Mouse (Mus musculus) adrenal gland, postnatal 10 days (tissue): ENCODE results near the gene Fam8a1. TPM values are rescaled to one million over a fixed set of nuclear protein-coding genes. Genes with fewer than 3 reads are reported as not detected.

Experiments used
- DNase-seq: peaks from one replicate; pipeline ENCODE4 v3.0.0; 2021; ENCODE audit warnings: mixed read lengths
- total RNA-seq, 2 experiments: library from RNA; stranded (reverse); gene quantifications; 2 replicates each; pipeline ENCODE4 v1.2.3; 2021

The Fam8a1 gene
- total RNA-seq, 2 experiments from 2014 or later, result 44.5 to 44.9 TPM

- peak; percentile 61 for DNase-seq
These were observed 5.3 kb downstream of the Fam8a1 start for GRCm38 (mm10) chr13:46674601-46675000.

DNA sequence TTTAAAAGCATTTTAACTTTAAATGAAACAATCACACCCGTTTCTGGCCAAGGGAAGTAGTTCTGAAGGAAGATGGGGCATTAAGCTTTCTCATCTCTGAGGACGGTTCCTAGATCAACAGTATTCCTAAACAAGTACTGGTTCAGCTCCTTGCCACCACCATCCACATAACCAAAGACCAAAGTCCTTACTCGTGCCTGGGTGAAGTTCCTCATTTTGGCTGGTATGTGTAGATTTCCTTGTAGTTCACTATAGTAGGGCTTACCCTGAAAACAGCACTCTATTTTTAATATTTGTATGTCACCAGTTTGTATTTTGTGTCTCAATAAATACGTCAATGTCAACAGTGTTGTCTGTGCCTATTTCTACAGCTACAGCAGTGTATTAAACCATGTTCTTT, 8.4 kb downstream of the Fam8a1 start:
- DNase-seq, result no peak

GRCm38 (mm10) chr13:46682921-46683320, 13.6 kb downstream of the Fam8a1 start:
- no peak for DNase-seq

DNA sequence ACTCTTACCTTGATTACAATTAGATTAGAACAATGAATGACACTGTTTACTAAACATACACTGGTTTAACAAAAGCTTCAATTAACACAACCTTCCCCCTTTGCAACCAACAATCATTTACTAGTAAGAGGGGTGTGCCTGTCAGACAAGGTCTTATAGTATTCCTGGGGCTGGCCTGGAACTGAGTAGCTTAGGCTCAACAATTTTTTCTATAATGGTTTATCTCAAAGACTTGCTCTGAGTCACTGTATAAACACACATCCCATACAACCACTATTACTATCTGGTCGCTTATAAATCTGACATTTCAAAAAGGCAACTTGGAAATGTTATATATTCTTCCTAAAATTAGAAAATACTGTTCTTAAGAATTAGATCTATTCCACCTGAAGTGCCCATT, 14.0 kb downstream of the Fam8a1 start:
- no peak for DNase-seq

DNA sequence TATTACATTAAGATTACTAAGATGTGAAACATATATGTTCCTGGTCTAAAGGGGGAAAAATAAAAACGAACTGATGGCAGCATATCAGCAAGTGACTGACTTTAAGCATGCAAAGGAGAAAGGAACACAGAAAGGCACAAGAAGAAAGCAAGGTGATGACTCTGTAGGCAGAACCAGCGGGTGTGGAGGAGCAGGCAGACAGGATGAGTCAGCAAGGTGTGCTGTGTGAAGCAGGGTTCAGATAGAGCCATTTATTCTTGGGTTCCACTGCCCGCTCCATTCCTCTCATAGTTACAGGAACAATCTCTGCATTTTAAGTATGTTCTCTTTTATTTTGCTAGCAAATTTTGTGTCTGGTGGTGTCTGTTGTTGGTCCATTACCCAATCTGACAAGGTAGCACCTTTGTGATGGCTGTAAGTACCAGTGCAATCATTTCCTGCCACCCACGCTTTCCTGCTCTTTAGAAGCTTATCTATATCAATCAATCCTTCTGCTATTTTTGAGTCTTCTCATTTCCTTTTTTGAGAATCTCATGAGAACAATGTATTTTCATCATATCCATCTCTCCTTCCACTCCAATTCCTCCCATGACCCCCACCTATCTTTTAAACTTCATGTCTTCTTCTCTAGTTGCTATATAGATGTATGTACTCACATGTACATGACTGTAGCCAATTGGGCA, 21.4 kb downstream of the Fam8a1 start:
- DNase-seq, result no peak

DNA sequence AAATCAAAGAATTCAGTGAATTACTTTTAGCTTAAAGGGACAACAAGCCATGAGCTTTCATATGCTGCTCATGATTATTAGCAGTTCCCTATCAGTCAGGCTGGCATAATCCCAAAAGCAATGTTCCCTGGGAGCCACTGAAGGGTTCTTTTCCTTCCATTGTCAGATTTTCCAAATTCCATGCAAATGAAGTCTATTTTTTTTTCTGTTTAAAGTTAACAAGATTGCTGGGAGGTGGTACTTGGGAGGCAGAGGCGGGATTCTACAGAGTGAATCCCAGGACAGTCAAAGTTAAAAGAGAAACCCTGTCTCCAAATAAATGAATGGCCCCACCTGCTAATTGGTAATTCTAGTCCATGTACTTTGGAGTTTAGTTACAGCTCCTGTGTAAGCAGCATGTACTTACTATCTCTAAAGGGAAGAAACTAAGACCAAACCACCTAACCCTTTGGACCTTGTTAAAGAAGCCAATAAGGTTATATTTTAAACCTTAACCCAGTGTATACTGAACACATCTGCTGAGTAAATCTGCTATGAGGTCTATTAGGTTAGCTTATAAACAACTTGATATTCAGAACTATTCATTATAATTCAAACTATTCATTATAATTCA, 26.1 kb downstream of the Fam8a1 start:
- DNase-seq, result no peak

DNA sequence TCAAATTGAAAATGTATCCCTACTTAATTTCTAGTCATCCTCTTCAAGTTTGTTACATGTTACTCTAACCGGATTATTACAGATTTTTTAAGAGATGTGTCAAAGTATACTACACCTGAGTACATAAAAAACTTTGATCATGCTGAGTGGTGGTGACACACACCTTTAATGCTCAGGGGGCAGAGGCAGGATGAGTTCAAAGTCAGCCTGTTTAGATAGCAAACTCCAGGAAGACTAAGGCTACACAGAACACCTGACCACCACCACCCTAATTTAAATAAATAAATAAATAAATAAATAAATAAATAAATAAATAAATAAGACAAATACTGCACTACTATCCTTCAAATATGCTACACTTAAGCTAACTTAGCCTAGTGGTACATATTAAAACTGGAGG, 26.6 kb downstream of the Fam8a1 start:
- DNase-seq, result no peak

- DNase-seq, result no peak
These were observed 27.5 kb downstream of the Fam8a1 start for GRCm38 (mm10) chr13:46696788-46697187.

DNA sequence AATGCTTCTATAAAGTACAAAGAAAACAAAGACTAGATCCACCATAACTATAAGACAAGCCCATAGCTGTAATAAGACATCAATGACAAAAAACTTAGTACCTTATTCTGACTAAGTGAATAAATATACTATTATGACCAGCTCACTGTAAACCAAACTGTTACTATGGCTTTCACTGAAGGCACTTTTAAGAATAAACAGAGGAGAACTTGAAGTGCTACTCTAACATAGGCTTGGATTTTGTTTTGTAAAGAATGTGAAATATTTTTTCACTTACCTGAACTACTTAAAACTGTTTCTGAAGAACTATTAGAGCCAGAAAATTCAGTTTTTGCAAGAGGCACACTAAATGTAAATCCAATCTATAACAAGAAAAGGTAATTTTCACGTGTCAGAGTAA, 30.1 kb downstream of the Fam8a1 start:
- DNase-seq, result no peak

GRCm38 (mm10) chr13:46701486-46701885, 32.2 kb downstream of the Fam8a1 start:
- no peak for DNase-seq

- DNase-seq, result peak; percentile 24
These were observed 33.8 kb downstream of the Fam8a1 start for GRCm38 (mm10) chr13:46703138-46703537.

DNA sequence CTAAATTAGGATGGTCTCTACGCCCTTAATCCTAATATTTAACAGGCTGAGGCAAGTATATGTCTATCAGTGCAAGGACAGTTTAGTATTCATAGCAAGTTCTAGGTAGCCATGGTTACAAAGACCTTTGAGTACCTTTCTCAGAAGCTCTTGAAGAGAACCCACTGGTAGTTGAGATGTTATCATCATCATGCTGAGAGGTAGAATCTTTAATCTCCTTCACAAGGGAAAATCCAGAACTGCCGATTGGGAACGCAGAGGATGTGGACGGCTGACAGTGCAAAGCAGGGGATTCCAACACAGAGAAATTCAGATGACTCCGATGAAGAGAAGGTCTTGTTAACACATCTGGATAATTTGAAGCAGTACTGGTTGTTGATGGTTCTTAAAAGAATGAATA, 44.2 kb downstream of the Fam8a1 start:
- DNase-seq, result no peak

DNA sequence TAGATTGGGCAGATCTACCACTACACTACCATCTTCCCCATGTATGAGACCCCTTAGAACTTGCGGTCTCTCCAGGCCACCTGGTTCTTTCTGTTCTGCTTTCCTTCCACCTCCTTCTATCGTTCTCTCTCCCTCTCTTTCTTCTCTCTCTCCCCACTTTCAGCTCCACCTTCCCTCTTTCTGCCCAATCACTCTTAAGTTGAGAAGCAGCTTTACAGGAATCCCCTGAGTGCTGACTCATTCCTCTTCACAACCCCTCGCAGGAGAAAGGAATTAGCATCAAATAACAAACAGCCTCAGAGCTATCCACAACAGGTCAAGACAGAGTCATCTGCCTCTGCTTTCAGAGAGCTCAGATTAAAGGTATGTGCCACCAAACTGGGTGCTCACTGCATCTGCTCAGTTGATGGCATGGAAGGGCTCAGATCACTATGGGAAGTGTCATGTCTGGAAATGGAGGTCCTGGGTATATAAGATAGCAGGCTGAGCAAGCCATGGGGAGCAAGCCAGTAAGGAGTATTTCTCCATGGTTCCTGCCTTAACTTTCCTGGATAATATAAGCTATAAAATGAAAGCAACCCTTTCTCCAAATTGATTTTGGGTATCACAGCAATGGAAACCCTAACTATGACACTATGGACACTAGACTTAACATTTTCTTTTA, 46.8 kb downstream of the Fam8a1 start:
- no peak for DNase-seq

- no peak for DNase-seq
These were observed 49.6 kb downstream of the Fam8a1 start for GRCm38 (mm10) chr13:46718893-46719400.

DNA sequence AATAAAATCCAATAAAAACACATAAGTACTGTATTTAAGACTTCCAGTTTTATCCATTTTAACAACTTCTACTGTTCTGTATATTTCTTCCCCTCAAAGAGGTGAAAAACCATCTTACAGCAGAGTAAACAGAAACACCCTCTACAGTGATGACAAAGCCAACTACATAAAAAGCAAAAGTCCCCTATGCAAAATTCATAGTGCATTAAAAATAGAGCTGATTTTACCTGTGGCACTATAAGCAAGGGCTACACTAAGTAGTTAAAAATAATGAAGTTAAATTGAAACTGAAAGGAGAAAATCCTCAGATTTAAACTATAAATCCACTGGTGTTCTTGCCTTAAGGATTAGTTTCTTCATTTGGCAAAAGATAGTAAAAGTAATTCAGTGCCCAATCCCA, 51.7 kb downstream of the Fam8a1 start:
- DNase-seq, result no peak

GRCm38 (mm10) chr13:46724371-46724770, 55.0 kb downstream of the Fam8a1 start:
- peak; percentile 13 for DNase-seq

DNA sequence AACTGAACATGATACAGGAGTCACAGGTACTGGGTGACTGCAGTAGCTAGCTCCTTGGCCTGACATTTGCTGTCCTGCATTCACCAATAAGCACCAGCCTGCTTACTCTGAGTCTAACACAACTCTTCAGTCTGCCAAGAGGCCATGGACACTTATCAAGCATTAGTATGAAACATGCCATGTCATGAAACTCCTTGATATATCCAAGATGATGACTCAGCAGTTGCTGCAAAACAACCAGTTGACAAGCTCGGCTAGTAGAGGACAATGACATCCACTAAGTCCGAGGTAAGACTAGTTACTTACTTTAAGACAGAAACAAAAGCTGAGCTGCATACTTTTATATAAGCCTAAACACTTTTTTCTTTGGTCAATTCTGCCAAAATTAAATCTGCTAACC, 55.9 kb downstream of the Fam8a1 start:
- peak; percentile 13 for DNase-seq

DNA sequence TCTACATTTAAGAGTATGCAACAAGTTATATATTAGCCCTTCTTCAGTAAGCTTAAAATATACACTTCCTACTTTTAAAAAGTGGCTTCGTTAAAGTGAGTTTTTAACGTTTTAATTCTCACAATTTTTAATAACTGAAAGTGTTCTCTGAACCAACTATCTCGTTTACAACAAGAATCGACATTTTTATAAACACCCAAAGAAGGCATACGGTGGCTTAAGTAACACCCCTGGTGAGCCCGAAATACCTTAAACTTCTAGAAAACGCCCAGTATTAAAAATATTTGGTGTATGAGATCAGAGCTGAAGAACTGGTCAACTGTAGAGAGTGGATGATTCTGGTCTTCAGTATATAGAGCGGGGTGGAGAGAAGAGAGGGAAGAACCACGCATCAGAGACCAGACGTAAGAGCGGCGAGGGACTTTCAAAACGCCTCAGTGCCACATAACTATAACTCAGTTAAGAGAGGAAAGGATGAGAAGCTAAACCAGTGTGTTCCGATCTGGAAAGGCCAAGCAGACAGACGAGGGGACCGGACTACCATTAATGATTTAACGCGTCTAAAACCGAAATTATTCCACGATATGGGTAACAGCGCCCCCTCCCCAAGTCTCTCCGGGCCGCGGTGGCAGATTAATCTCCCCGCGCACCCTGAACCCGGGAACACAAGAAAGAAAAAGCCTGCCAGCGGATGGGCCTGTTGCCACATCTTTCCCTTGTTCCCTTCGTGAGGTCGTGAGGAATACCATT, 57.1 kb downstream of the Fam8a1 start:
- peak; percentile 37 for DNase-seq

GRCm38 (mm10) chr13:46727038-46727836, 57.9 kb downstream of the Fam8a1 start:
- DNase-seq, result peak; percentile 77
